Mouse (Mus musculus) heart, adult 2 months (tissue): ENCODE data around the gene Hist1h2aa.

Experiments used
- CTCF ChIP-seq: fragments of 200-600 bp; IDR thresholded peaks from 2 replicates; pipeline ENCODE4 v1.8.1; 2022; ENCODE audit warnings: antibody characterized with exemption, mild to moderate bottlenecking, moderate library complexity
- POLR2A ChIP-seq: fragments of 200-500 bp; IDR thresholded peaks from 2 replicates; pipeline ENCODE4 v1.6.1; 2011; ENCODE audit warnings: mild to moderate bottlenecking, low read depth, low read length, control low read depth; ENCODE audit not compliant: insufficient read depth

DNA sequence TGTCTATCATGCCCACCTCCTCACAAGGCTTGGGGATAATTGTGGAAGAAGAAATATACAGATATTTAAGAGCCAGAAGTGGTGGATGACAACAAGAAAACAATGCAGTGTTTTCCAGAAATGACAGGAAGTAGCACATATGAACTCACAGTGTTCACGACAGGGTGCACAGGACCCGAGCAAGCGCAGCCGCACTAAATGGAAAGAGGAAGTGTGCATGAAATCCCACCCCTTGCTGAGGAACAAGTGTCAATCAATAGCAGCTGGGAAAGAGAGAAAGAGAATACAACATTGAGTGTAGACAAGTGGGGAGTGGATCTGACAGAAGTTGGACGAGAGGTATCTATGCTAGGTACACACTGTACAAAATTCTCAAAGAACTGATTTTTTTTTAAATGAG is 22.9 kb upstream of the Hist1h2aa start:
- TF ChIP-seq POLR2A (no peak), CTCF (no peak)
